Mouse (Mus musculus) layer of hippocampus, adult 9-10 months (tissue): ENCODE data around the gene Sirt3.

Experiments
- DNase-seq: peaks from one replicate; pipeline ENCODE4 v3.0.0; 2022; ENCODE audit warnings: low spot score

Sirt3 gene

GRCm38 (mm10) chr7:140847755-140848580 is 34.1 kb downstream of the Sirt3 start, which contains the start of gene Odf3:
Gene Odf3 (plus strand): TSS chr7:140847805.
- DNase-seq: no peak

GRCm38 (mm10) chr7:140846676-140847075 is 35.4 kb downstream of the Sirt3 start:
- DNase-seq: no peak

- no peak for DNase-seq
Measured at GRCm38 (mm10) chr7:140845683-140846082, 36.4 kb downstream of the Sirt3 start.

- DNase-seq: peak; percentile 75
Measured at GRCm38 (mm10) chr7:140844905-140845665, 37.0 kb downstream of the Sirt3 start, which contains the start of gene Scgb1c1. Gene Scgb1c1 (plus strand): TSS chr7:140845547.

- no peak for DNase-seq
Measured at GRCm38 (mm10) chr7:140843806-140844205, 38.3 kb downstream of the Sirt3 start.

- DNase-seq: no peak
Measured at GRCm38 (mm10) chr7:140840750-140841735, 41.1 kb downstream of the Sirt3 start.

- DNase-seq: no peak
Measured at GRCm38 (mm10) chr7:140839556-140839955, 42.6 kb downstream of the Sirt3 start.

GRCm38 (mm10) chr7:140836243-140837115 is 45.6 kb downstream of the Sirt3 start:
- DNase-seq: no peak

GRCm38 (mm10) chr7:140835758-140836087 is 46.4 kb downstream of the Sirt3 start:
- DNase-seq: no peak

- DNase-seq: no peak
Measured at GRCm38 (mm10) chr7:140834968-140835757, 46.9 kb downstream of the Sirt3 start, which contains the start of gene Urah. Gene Urah (plus strand): TSS chr7:140835018.

GRCm38 (mm10) chr7:140833341-140833740 is 48.8 kb downstream of the Sirt3 start:
- DNase-seq: no peak

GRCm38 (mm10) chr7:140831447-140831846 is 50.7 kb downstream of the Sirt3 start:
- no peak for DNase-seq

GRCm38 (mm10) chr7:140828171-140828881 is 53.8 kb downstream of the Sirt3 start:
- peak; percentile 40 for DNase-seq

- DNase-seq: no peak
Measured at GRCm38 (mm10) chr7:140822731-140823130, 59.4 kb downstream of the Sirt3 start.

GRCm38 (mm10) chr7:140821653-140822329 is 60.3 kb downstream of the Sirt3 start, which contains the start of gene Zfp941:
Gene Zfp941 (minus strand): TSS chr7:140822178.
- no peak for DNase-seq

- no peak for DNase-seq
Measured at GRCm38 (mm10) chr7:140821305-140821652, 60.8 kb downstream of the Sirt3 start.

GRCm38 (mm10) chr7:140820173-140820572 is 61.9 kb downstream of the Sirt3 start:
- no peak for DNase-seq
